Mouse (Mus musculus) hindbrain, embryonic 14.5 days (tissue): ENCODE measurements around the gene Pga5. TPM values are rescaled to one million over a fixed set of nuclear protein-coding genes. Genes with fewer than 3 reads are reported as not detected.

Experiments
- ATAC-seq: fragments of 200-750 bp; cut with Nextera tagmentation; 2 replicates; pipeline ENCODE4 v1.8.0; 2017; ENCODE audit warnings: moderate number of reproducible peaks, mild to moderate bottlenecking, moderate TSS enrichment, moderate library complexity; ENCODE audit not compliant: low FRiP score
- DNase-seq: peaks from one replicate; pipeline ENCODE4 v3.0.0-alpha.2; 2015; ENCODE audit warnings: low spot score
- H3K27ac ChIP-seq: fragments of 300-500 bp; sonication (generic); 2 replicates; pipeline ENCODE4 v1.5.1; 2014; ENCODE audit warnings: mild to moderate bottlenecking, moderate library complexity
- H3K27me3 ChIP-seq: fragments of 300-500 bp; sonication (generic); 2 replicates; pipeline ENCODE4 v1.6.1; 2014; ENCODE audit warnings: mild to moderate bottlenecking, low read length, mixed read lengths; ENCODE audit not compliant: control insufficient read depth, insufficient read depth
- H3K36me3 ChIP-seq: fragments of 300-500 bp; sonication (generic); replicated peaks from 2 replicates; pipeline ENCODE4 v1.6.1; 2014; ENCODE audit not compliant: control insufficient read depth, insufficient read depth
- H3K4me1 ChIP-seq: fragments of 300-500 bp; sonication (generic); replicated peaks from 2 replicates; pipeline ENCODE4 v1.6.1; 2014; ENCODE audit warnings: antibody characterized with exemption, low read length, mixed read lengths; ENCODE audit not compliant: control insufficient read depth, insufficient read depth
- H3K4me2 ChIP-seq: fragments of 300-500 bp; sonication (generic); replicated peaks from 2 replicates; pipeline ENCODE4 v1.6.1; 2014; ENCODE audit warnings: mild to moderate bottlenecking, moderate library complexity
- H3K4me3 ChIP-seq: fragments of 300-500 bp; sonication (generic); replicated peaks from 2 replicates; pipeline ENCODE4 v1.5.1; 2014; ENCODE audit warnings: mild to moderate bottlenecking, low read length
- H3K9ac ChIP-seq: fragments of 300-500 bp; sonication (generic); 2 replicates; pipeline ENCODE4 v1.6.1; 2014
- H3K9me3 ChIP-seq: fragments of 300-500 bp; sonication (generic); 2 replicates; pipeline ENCODE4 v1.6.1; 2016; ENCODE audit warnings: low read length; ENCODE audit not compliant: control insufficient read depth
- WGBS: fragments of 180-500 bp; shearing (Covaris S2); extraction: QIAGEN DNeasy Blood & Tissue Kit; methylation state at CpG from one replicate; pipeline ENCODE4 v1.1.7; 2014; 5-methylcytosine and 5-hydroxymethylcytosine counted together
- polyA plus RNA-seq: library from polyadenylated mRNA; unstranded; fragments of >200 nt; fragmentation: Nextera tagmentation; extraction: Ambion mirVana; gene quantifications from 2 replicates; pipeline ENCODE4 v1.2.1, GENCODE M21; 2014

Gene Pga5
- not detected in 2 replicates for polyA plus RNA-seq

DNA sequence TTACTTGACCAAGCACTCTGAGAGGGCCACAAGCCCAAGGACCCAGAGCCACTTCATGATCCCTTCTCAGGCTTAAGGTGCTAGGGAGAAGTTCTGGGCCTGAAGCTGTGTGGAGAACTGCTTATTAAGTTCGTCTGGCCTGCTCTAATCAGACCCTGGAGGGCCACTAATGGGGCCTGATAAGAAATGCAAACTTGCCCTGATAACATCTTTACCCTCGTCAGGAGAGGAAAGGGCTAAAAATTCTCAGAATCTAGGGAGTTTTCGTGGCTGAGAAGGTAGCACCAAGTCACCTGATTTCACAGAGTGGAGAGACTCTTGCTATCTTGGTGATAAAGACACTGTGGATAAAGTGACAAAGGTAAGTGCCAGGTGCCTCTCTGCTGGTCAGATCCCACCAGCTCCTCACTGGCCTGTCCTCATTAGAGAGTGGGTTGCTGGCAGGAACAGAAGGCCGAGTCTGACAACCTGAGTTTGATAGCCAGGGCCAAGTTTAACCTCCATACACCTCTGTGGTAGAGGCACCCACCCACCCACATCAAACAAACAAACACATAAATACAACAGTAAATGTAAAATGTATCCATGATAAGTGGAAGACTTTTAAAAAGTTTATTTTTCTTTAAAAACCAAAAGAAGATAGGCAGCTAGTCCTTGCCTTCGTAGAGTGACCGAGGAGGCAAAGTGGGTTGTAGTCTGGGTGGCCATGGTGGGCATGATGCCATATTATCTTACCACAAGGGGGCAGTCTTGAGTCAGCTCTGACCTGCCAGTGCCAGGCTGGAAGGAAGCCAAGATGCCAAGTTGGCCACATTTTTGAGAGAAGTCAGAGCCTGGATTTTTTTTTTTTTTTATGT is at the start of gene Pga5:
Gene Pga5 (minus strand): TSS at position 157 of the 857 bp plus-strand sequence.
- WGBS, result 50% methylated on average over 6 of the region's 6 CpGs
- Histone ChIP-seq H3K4me3 (no peak within 1 kb of the TSS), H3K4me2 (no peak within 1 kb of the TSS), H3K4me1 (no peaks in the 10 kb centered on the region), H3K27ac (no peak within 1 kb of the TSS), H3K9me3 (no peaks in the 10 kb centered on the region), H3K27me3 (no peaks in the 10 kb centered on the region), H3K9ac (no peak within 1 kb of the TSS), H3K36me3 (no peaks in the 10 kb centered on the region)
- DNase-seq, result peak; percentile 92
- ATAC-seq, result peak; percentile 67; the same call in 1 of the 2 replicates

GRCm38 (mm10) chr19:10724629-10725363 is 46.9 kb upstream of the Pga5 start:
- Histone ChIP-seq H3K9ac (no peak overlapping the region), H3K27ac (no peak overlapping the region), H3K27me3 (no peaks in the 10 kb centered on the region), H3K36me3 (no peaks in the 10 kb centered on the region), H3K9me3 (no peaks in the 10 kb centered on the region), H3K4me3 (no peak overlapping the region), H3K4me2 (no peak overlapping the region), H3K4me1 (peaks cover 26% of the 10 kb centered on the region)
- DNase-seq, result no peak
- 75% methylated on average over 13 of the region's 13 CpGs for WGBS
- no peak for ATAC-seq

- 44% methylated on average over 5 of the region's 5 CpGs for WGBS
- Histone ChIP-seq H3K4me2 (no peak overlapping the region), H3K9ac (no peak overlapping the region), H3K27ac (peak overlapping the region; percentile 9; the same call in 1 of the 2 replicates), H3K27me3 (no peaks in the 10 kb centered on the region), H3K36me3 (no peaks in the 10 kb centered on the region), H3K4me3 (no peak overlapping the region), H3K4me1 (peaks cover 28% of the 10 kb centered on the region), H3K9me3 (no peaks in the 10 kb centered on the region)
- ATAC-seq, result no peak
- DNase-seq, result no peak
Observed at GRCm38 (mm10) chr19:10723649-10724048, 45.8 kb upstream of the Pga5 start.

DNA sequence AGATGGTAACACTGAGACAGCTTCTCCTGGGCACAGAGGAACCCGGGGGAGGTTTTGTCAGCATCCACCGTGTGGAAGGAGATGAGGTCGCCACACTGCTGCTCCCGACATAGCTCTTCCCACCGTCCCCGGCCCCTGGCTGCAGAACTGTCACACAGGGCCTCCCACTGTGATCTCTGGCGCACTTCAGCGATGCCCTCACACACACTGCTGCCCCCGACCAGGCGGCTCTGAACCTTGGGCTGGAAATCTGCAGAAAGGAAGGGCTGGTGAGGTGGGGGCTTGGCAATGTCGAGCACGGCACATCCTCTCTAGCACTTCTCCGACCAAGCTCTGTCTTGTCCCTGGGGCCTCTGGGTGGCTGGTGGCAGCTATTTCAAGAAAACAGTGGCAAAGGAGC is 45.2 kb upstream of the Pga5 start:
- Histone ChIP-seq H3K4me3 (no peak overlapping the region), H3K4me1 (peaks cover 28% of the 10 kb centered on the region), H3K36me3 (no peaks in the 10 kb centered on the region), H3K9me3 (no peaks in the 10 kb centered on the region), H3K9ac (peak overlapping the region; percentile 31; the same call in 1 of the 2 replicates), H3K27me3 (no peaks in the 10 kb centered on the region), H3K27ac (peak overlapping the region; percentile 9; the same call in 1 of the 2 replicates), H3K4me2 (no peak overlapping the region)
- 16% methylated on average over 13 of the region's 13 CpGs for WGBS
- ATAC-seq, result no peak
- DNase-seq, result no peak

GRCm38 (mm10) chr19:10721064-10721463 is 43.2 kb upstream of the Pga5 start:
- H3K4me1 ChIP-seq, result peaks cover 28% of the 10 kb centered on the region
- peak overlapping the region; percentile 47; the same call in 1 of the 2 replicates for H3K27ac ChIP-seq
- H3K36me3 ChIP-seq, result no peaks in the 10 kb centered on the region
- H3K9ac ChIP-seq, result no peak overlapping the region
- no peaks in the 10 kb centered on the region for H3K9me3 ChIP-seq
- H3K27me3 ChIP-seq, result no peaks in the 10 kb centered on the region
- no peak overlapping the region for H3K4me2 ChIP-seq
- ATAC-seq (no peak), DNase-seq (no peak)
- no peak overlapping the region for H3K4me3 ChIP-seq
- WGBS, result 54% methylated on average over 5 of the region's 5 CpGs

DNA sequence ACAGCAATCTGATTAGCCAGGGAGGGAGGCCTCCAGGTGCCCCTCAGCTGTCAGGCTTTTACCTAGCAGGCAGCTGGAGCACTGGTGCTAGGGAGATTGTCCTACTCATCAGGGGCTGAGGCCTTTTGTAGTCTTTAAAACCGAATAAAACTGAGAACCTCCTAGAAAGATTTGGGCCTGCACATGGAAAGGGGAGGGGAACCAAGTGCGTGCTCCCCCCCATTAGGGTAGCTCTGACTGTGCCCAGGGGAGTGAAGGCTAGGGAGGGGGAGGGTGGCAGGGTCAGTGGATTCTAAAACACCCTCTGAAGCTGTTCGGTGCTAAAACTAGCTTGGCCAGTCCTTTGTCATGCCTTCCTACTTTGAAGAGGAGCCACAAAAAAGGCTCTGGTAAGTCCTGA is 42.7 kb upstream of the Pga5 start:
- H3K4me2 ChIP-seq, result no peak overlapping the region
- H3K36me3 ChIP-seq, result no peaks in the 10 kb centered on the region
- DNase-seq, result no peak
- H3K27me3 ChIP-seq, result no peaks in the 10 kb centered on the region
- ATAC-seq, result no peak
- no peak overlapping the region for H3K9ac ChIP-seq
- no peak overlapping the region for H3K4me3 ChIP-seq
- H3K9me3 ChIP-seq, result no peaks in the 10 kb centered on the region
- peaks cover 28% of the 10 kb centered on the region for H3K4me1 ChIP-seq
- H3K27ac ChIP-seq, result peak overlapping the region; percentile 47
- WGBS, result 33% methylated on average over 3 of the region's 3 CpGs

DNA sequence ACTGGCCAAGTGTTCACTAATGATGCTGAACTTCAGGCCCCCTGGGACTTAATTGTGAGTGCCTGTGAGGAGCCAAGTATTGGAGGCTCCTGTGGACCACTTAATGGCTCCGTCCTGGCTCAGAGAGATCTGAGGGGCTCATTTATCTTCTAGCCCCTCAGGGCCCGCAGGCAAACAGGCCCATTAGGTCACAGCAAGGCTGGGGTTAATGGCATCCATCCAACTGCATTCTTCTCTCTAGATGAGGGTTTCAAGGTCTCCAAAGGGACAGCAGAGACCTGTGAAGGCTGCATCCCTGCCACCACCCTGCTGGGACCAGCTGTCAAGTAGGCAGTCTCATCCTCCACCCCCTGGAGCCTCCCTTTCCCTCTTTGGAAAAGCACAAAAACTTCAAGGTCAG is 41.9 kb upstream of the Pga5 start:
- WGBS, result 21% methylated on average over 2 of the region's 2 CpGs
- peak; percentile 43; the same call in 1 of the 2 replicates for ATAC-seq

DNA sequence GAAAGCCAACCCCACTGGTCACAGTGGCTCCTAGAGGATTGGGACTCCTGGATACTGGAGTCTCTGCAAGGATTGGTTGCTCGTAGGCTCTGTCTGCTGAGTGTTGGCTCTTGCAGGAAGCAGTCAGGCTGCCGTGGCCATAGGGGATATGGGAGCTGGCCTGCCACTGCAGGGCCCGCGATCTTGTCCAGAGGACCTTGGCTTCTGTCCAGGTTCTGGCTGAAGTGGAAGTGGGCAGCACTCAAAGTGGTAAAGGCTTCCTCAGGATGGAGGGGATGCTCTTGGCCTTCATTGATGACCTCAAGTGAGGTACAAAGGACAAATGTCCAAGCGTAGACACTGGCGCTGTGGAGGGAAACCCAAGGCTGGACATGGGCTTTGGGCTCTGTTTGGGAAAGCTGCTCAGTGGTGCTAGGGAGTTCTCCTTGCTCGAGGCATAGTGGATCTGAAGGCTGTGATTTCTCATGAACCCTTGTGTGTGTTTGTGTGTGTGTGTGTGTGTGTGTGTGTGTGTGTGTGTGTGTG is 40.4 kb upstream of the Pga5 start:
- 68% methylated on average over 7 of the region's 7 CpGs for WGBS
- Histone ChIP-seq H3K9ac (no peak overlapping the region), H3K9me3 (no peaks in the 10 kb centered on the region), H3K4me3 (no peak overlapping the region), H3K4me1 (peaks cover 25% of the 10 kb centered on the region), H3K27ac (no peak overlapping the region), H3K27me3 (no peaks in the 10 kb centered on the region), H3K4me2 (no peak overlapping the region), H3K36me3 (peaks cover 9% of the 10 kb centered on the region)
- ATAC-seq (no peak), DNase-seq (no peak)

More for the DNA sequence above, 41.9 kb upstream of the Pga5 start:
- Histone ChIP-seq H3K4me3 (no peak overlapping the region), H3K36me3 (no peaks in the 10 kb centered on the region), H3K4me1 (peaks cover 28% of the 10 kb centered on the region), H3K9me3 (no peaks in the 10 kb centered on the region), H3K27me3 (no peaks in the 10 kb centered on the region), H3K4me2 (no peak overlapping the region), H3K9ac (no peak overlapping the region), H3K27ac (no peak overlapping the region)
- peak; percentile 52 for DNase-seq

GRCm38 (mm10) chr19:10715476-10715875 is 37.6 kb upstream of the Pga5 start:
- Histone ChIP-seq H3K9me3 (no peaks in the 10 kb centered on the region), H3K36me3 (peaks cover 37% of the 10 kb centered on the region), H3K4me1 (peaks cover 17% of the 10 kb centered on the region), H3K27ac (no peak overlapping the region), H3K9ac (no peak overlapping the region), H3K4me3 (no peak overlapping the region), H3K4me2 (no peak overlapping the region), H3K27me3 (no peaks in the 10 kb centered on the region)
- ATAC-seq, result no peak
- no peak for DNase-seq
- 90% methylated on average over 6 of the region's 6 CpGs for WGBS
